Mouse (Mus musculus) intestine, embryonic 15.5 days (tissue): ENCODE results near the gene Filip1. TPM values are rescaled to one million over a fixed set of nuclear protein-coding genes. Genes with fewer than 3 reads are reported as not detected.

Experiments used
- ATAC-seq: fragments of 200-750 bp; cut with Nextera tagmentation; 2 replicates; pipeline ENCODE4 v1.8.0; 2017; ENCODE audit warnings: moderate TSS enrichment, moderate library complexity
- H3K27ac ChIP-seq: fragments of 300-500 bp; sonication (generic); 2 replicates; pipeline ENCODE4 v1.5.1; 2015; ENCODE audit warnings: mild to moderate bottlenecking, inconsistent platforms
- H3K27me3 ChIP-seq: fragments of 300-500 bp; sonication (generic); replicated peaks from 2 replicates; pipeline ENCODE4 v1.6.1; 2015; ENCODE audit warnings: inconsistent platforms
- H3K36me3 ChIP-seq: fragments of 300-500 bp; sonication (generic); 2 replicates; pipeline ENCODE4 v1.6.1; 2015; ENCODE audit warnings: inconsistent platforms
- H3K4me1 ChIP-seq: fragments of 300-500 bp; sonication (generic); replicated peaks from 2 replicates; pipeline ENCODE4 v1.6.1; 2015; ENCODE audit warnings: inconsistent platforms
- H3K4me2 ChIP-seq: fragments of 300-500 bp; sonication (generic); replicated peaks from 2 replicates; pipeline ENCODE4 v1.6.1; 2015; ENCODE audit warnings: mild to moderate bottlenecking, inconsistent platforms
- H3K4me3 ChIP-seq: fragments of 300-500 bp; sonication (generic); replicated peaks from 2 replicates; pipeline ENCODE4 v1.5.1; 2015; ENCODE audit warnings: inconsistent platforms
- H3K9ac ChIP-seq: fragments of 300-500 bp; sonication (generic); 2 replicates; pipeline ENCODE4 v1.6.1; 2015; ENCODE audit warnings: inconsistent platforms
- H3K9me3 ChIP-seq: fragments of 300-500 bp; sonication (generic); 2 replicates; pipeline ENCODE4 v1.6.1; 2016; ENCODE audit warnings: inconsistent platforms
- WGBS: fragments of 180-500 bp; shearing (Covaris S2); methylation state at CpG from one replicate; pipeline ENCODE4 v1.1.7; 2015; 5-methylcytosine and 5-hydroxymethylcytosine counted together
- polyA plus RNA-seq: library from polyadenylated mRNA; unstranded; fragments of >200 nt; fragmentation: Nextera tagmentation; extraction: Ambion mirVana; gene quantifications from 2 replicates; pipeline ENCODE4 v1.2.1, GENCODE M21; 2015

Filip1 gene
- polyA plus RNA-seq, 1 experiment from 2014 or later, result 6.3 TPM

GRCm38 (mm10) chr9:79885244-79886210 is 127.1 kb downstream of the Filip1 start:
- no peaks in the 10 kb centered on the region for H3K9me3 ChIP-seq
- 0 out of 2 replicates have a peak overlapping the region, but pooled peaks have one; percentile 27 for H3K27ac ChIP-seq
- no peaks in the 10 kb centered on the region for H3K27me3 ChIP-seq
- WGBS, result 64% methylated on average over 11 of the region's 11 CpGs
- no peak overlapping the region for H3K4me2 ChIP-seq
- no peak overlapping the region for H3K9ac ChIP-seq
- 0 out of 2 replicates have a peak, but pooled peaks have one; percentile 20 for ATAC-seq
- H3K4me3 ChIP-seq, result no peak overlapping the region
- no peaks in the 10 kb centered on the region for H3K36me3 ChIP-seq
- H3K4me1 ChIP-seq, result no peaks in the 10 kb centered on the region

GRCm38 (mm10) chr9:79883139-79883538 is 129.5 kb downstream of the Filip1 start:
- Histone ChIP-seq H3K9ac (no peak overlapping the region), H3K4me2 (no peak overlapping the region), H3K4me3 (no peak overlapping the region), H3K27ac (no peak overlapping the region), H3K4me1 (no peaks in the 10 kb centered on the region), H3K9me3 (no peaks in the 10 kb centered on the region), H3K36me3 (no peaks in the 10 kb centered on the region), H3K27me3 (no peaks in the 10 kb centered on the region)
- 78% methylated on average over 2 of the region's 2 CpGs for WGBS
- no peak for ATAC-seq

- H3K4me2 ChIP-seq, result no peak overlapping the region
- H3K9me3 ChIP-seq, result no peaks in the 10 kb centered on the region
- WGBS, result 41% methylated on average over 7 of the region's 7 CpGs
- H3K9ac ChIP-seq, result no peak overlapping the region
- no peaks in the 10 kb centered on the region for H3K36me3 ChIP-seq
- H3K27ac ChIP-seq, result no peak overlapping the region
- peaks cover 8% of the 10 kb centered on the region; the same call in 1 of the 2 replicates for H3K4me1 ChIP-seq
- no peaks in the 10 kb centered on the region for H3K27me3 ChIP-seq
- no peak for ATAC-seq
- H3K4me3 ChIP-seq, result no peak overlapping the region
Measured at GRCm38 (mm10) chr9:79880031-79880430, 132.6 kb downstream of the Filip1 start.

GRCm38 (mm10) chr9:79875522-79876131 is 137.0 kb downstream of the Filip1 start:
- Histone ChIP-seq H3K27me3 (no peaks in the 10 kb centered on the region), H3K9ac (no peak overlapping the region), H3K27ac (peak overlapping the region; percentile 75), H3K4me1 (peaks cover 8% of the 10 kb centered on the region; the same call in 1 of the 2 replicates), H3K4me2 (peak overlapping the region; percentile 34), H3K36me3 (no peaks in the 10 kb centered on the region), H3K4me3 (no peak overlapping the region), H3K9me3 (no peaks in the 10 kb centered on the region)
- peak; percentile 66 for ATAC-seq
- WGBS, result 43% methylated on average over 20 of the region's 20 CpGs

- no peak for ATAC-seq
Measured at GRCm38 (mm10) chr9:79872598-79872997, 140.1 kb downstream of the Filip1 start.

GRCm38 (mm10) chr9:79869512-79869911 is 143.1 kb downstream of the Filip1 start:
- Histone ChIP-seq H3K9me3 (no peaks in the 10 kb centered on the region), H3K27me3 (no peaks in the 10 kb centered on the region), H3K4me1 (peaks cover 11% of the 10 kb centered on the region), H3K4me3 (no peak overlapping the region), H3K36me3 (no peaks in the 10 kb centered on the region), H3K27ac (0 out of 2 replicates have a peak overlapping the region, but pooled peaks have one; percentile 34), H3K4me2 (no peak overlapping the region), H3K9ac (no peak overlapping the region)
- WGBS, result 20% methylated on average over 5 of the region's 5 CpGs
- peak; percentile 75 for ATAC-seq

More at GRCm38 (mm10) chr9:79872598-79872997, 140.1 kb downstream of the Filip1 start:
- H3K36me3 ChIP-seq, result no peaks in the 10 kb centered on the region
- H3K27me3 ChIP-seq, result no peaks in the 10 kb centered on the region
- H3K4me2 ChIP-seq, result no peak overlapping the region
- H3K4me1 ChIP-seq, result peaks cover 19% of the 10 kb centered on the region
- no peak overlapping the region for H3K9ac ChIP-seq
- no peak overlapping the region for H3K4me3 ChIP-seq
- H3K27ac ChIP-seq, result no peak overlapping the region
- H3K9me3 ChIP-seq, result no peaks in the 10 kb centered on the region
- WGBS, result 45% methylated on average over 2 of the region's 2 CpGs

GRCm38 (mm10) chr9:79865998-79866397 is 146.7 kb downstream of the Filip1 start:
- Histone ChIP-seq H3K9me3 (no peaks in the 10 kb centered on the region), H3K4me3 (no peak overlapping the region), H3K36me3 (no peaks in the 10 kb centered on the region), H3K27me3 (no peaks in the 10 kb centered on the region), H3K4me2 (no peak overlapping the region), H3K27ac (no peak overlapping the region), H3K4me1 (peaks cover 11% of the 10 kb centered on the region), H3K9ac (no peak overlapping the region)
- no peak for ATAC-seq
- WGBS, result 66% methylated on average over 7 of the region's 7 CpGs

- 67% methylated on average over 6 of the region's 6 CpGs for WGBS
Measured at GRCm38 (mm10) chr9:79862544-79862943, 150.1 kb downstream of the Filip1 start.

GRCm38 (mm10) chr9:79847099-79847498 is 165.6 kb downstream of the Filip1 start:
- no peaks in the 10 kb centered on the region for H3K4me1 ChIP-seq
- no peaks in the 10 kb centered on the region for H3K27me3 ChIP-seq
- H3K27ac ChIP-seq, result no peak overlapping the region
- H3K4me2 ChIP-seq, result no peak overlapping the region
- H3K36me3 ChIP-seq, result no peaks in the 10 kb centered on the region
- H3K9ac ChIP-seq, result no peak overlapping the region
- ATAC-seq, result no peak
- no peaks in the 10 kb centered on the region for H3K9me3 ChIP-seq
- H3K4me3 ChIP-seq, result no peak overlapping the region

More at GRCm38 (mm10) chr9:79862544-79862943, 150.1 kb downstream of the Filip1 start:
- Histone ChIP-seq H3K9ac (no peak overlapping the region), H3K36me3 (no peaks in the 10 kb centered on the region), H3K27me3 (no peaks in the 10 kb centered on the region), H3K4me2 (no peak overlapping the region), H3K9me3 (no peaks in the 10 kb centered on the region), H3K27ac (no peak overlapping the region), H3K4me1 (no peaks in the 10 kb centered on the region), H3K4me3 (no peak overlapping the region)
- ATAC-seq, result no peak

- no peak for ATAC-seq
- Histone ChIP-seq H3K27ac (0 out of 2 replicates have a peak overlapping the region, but pooled peaks have one; percentile 7), H3K9ac (no peak overlapping the region), H3K4me3 (no peak overlapping the region), H3K4me1 (no peaks in the 10 kb centered on the region), H3K27me3 (no peaks in the 10 kb centered on the region), H3K36me3 (no peaks in the 10 kb centered on the region), H3K9me3 (no peaks in the 10 kb centered on the region), H3K4me2 (no peak overlapping the region)
- 49% methylated on average over 6 of the region's 6 CpGs for WGBS
Measured at GRCm38 (mm10) chr9:79842615-79843014, 170.0 kb downstream of the Filip1 start.

- Histone ChIP-seq H3K36me3 (no peaks in the 10 kb centered on the region), H3K27me3 (no peaks in the 10 kb centered on the region), H3K4me1 (no peaks in the 10 kb centered on the region), H3K4me3 (no peak overlapping the region), H3K9ac (no peak overlapping the region), H3K9me3 (no peaks in the 10 kb centered on the region), H3K4me2 (no peak overlapping the region), H3K27ac (no peak overlapping the region)
- no peak for ATAC-seq
Measured at GRCm38 (mm10) chr9:79842028-79842427, 170.6 kb downstream of the Filip1 start.

- Histone ChIP-seq H3K27me3 (no peaks in the 10 kb centered on the region), H3K9me3 (no peaks in the 10 kb centered on the region), H3K4me3 (no peak overlapping the region), H3K9ac (no peak overlapping the region), H3K4me2 (no peak overlapping the region), H3K36me3 (no peaks in the 10 kb centered on the region), H3K27ac (no peak overlapping the region), H3K4me1 (peaks cover 3% of the 10 kb centered on the region; the same call in 1 of the 2 replicates)
- ATAC-seq, result no peak
- WGBS, result 70% methylated on average over 1 of the region's 1 CpGs
Measured at GRCm38 (mm10) chr9:79831294-79831693, 181.4 kb downstream of the Filip1 start.
